Mouse (Mus musculus): Measurements from ENCODE around the gene Adam33.

Adam33 gene

GRCm38 (mm10) chr2:131026941-131027340, 36.7 kb downstream of the Adam33 start:
- DNase-seq = no peak

GRCm38 (mm10) chr2:131025230-131025629, 38.4 kb downstream of the Adam33 start:
- no peak for DNase-seq

DNA sequence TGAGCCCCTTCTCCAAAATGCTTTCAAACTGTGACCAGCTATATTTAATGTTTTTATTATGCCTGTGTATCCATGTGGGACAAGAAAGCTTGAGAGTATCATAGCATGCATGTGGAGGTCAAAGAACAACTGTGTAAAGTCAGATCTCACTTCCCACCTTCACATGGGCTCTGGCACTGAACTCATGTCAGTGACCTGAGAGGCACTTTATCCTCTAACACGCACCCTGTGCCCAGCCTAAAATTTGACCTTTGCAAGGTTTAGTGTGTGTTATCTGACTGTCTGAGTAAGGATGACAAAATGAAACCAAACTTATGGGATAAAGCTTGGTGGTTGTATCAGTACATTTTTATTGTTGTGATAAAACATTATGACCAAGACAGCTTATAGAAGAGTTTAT, 53.0 kb downstream of the Adam33 start:
- DNase-seq = no peak

DNA sequence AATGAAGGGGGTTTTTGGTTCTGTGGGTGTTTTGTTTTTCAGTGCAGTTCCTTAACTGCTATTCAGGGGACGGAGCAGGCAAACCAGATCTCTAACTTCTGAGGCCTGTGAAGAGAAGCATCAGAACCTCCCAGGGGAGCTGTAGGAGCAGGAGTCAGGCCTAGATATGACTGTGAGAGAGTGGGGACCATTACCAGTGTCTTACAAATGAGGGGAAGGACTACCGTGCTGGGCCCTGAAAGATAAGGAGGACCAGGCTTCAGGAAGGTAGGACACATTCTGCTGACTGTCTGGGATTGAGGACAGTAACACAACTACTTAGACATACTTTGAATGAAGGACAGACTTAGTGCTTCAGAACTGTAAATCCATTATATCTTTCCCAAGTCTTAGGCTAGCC, 54.5 kb downstream of the Adam33 start:
- DNase-seq = no peak
